8 mouse cellular contexts compared by ENCODE assay signal in genomic region chr17:9759421-9759852, GRCm38 (mm10).
A peak's percentile ranks its signal among the peaks of the same experiment; 100 is the strongest.
DNase-seq lines count a peak whose midpoint lies in the region; ATAC-seq and TF ChIP-seq lines count a peak whose summit lies in the region.

No protein-coding gene starts in this region.

- no peak overlapping the region for H3K4me3 ChIP-seq in left cerebral cortex, adult 2 months
- H3K4me3 ChIP-seq in bone marrow macrophage, adult 2 months (ENCODE audit: insufficient read depth, low read length), result no peak overlapping the region
- H3K4me3 ChIP-seq in midbrain, embryonic 15.5 days, result no peak overlapping the region

- intact Hi-C loops in left cerebral cortex, adult 2 months (cut with DNase I), result loop anchor here (5.0 kb wide), 2 partner anchors 727 to 733 kb away; no protein-coding TSS in a partner anchor

- peak; percentile 10; the same call in 1 of the 2 replicates for ATAC-seq in granulocyte monocyte progenitor cell, adult 5-6 weeks (replicated peaks; ENCODE audit: poor library complexity, severe bottlenecking)
- ATAC-seq in midbrain, embryonic 15.5 days (replicated peaks), result 0 out of 2 replicates have a peak, but pooled peaks have one; percentile 21
- no peak for ATAC-seq in CD4-positive, CD25-positive, alpha-beta regulatory T cell, adult 4 months

- H3K4me1 ChIP-seq in bone marrow macrophage, adult 2 months (ENCODE audit: control insufficient read depth, insufficient read depth, low read length), result peaks cover 5% of the 10 kb centered on the region; the same call in 1 of the 2 replicates
- H3K4me1 ChIP-seq in midbrain, embryonic 15.5 days, result peaks cover 35% of the 10 kb centered on the region

- no peak overlapping the region for H3K9ac ChIP-seq in midbrain, embryonic 15.5 days

- H3K27ac ChIP-seq in left cerebral cortex, adult 2 months, result peak overlapping the region; percentile 69
- no peak overlapping the region for H3K27ac ChIP-seq in bone marrow macrophage, adult 2 months (ENCODE audit: insufficient read depth, low read depth, low read length)
- peak overlapping the region; percentile 54 for H3K27ac ChIP-seq in midbrain, embryonic 15.5 days

- H3K9me3 ChIP-seq in midbrain, embryonic 15.5 days, result no peaks in the 10 kb centered on the region

- peak; percentile 63 for TF ChIP-seq CTCF in left cerebral cortex, adult 2 months (IDR thresholded peaks at IDR 0.05)
- TF ChIP-seq CTCF in bone marrow macrophage, adult 2 months (IDR thresholded peaks at IDR 0.05; ENCODE audit: low read depth, low read length), result peak; percentile 41; the same call in 1 of the 2 replicates

- no peak overlapping the region for H3K4me2 ChIP-seq in midbrain, embryonic 15.5 days

- TF ChIP-seq POLR2A in bone marrow macrophage, adult 2 months (IDR thresholded peaks at IDR 0.05; ENCODE audit: borderline replicate concordance, low read depth, low read length), result no peak

- WGBS in midbrain, embryonic 15.5 days, result 13% methylated on average over 7 of the region's 7 CpGs

- H3K27me3 ChIP-seq in midbrain, embryonic 15.5 days (replicated peaks), result peaks cover 6% of the 10 kb centered on the region; the same call in 1 of the 2 replicates

- DNase-seq in left cerebral cortex, adult 2 months (ENCODE audit: extremely low spot score in 1 of 2, low spot score in 2 of 2), result no peak
- DNase-seq in left cerebral cortex, adult 8-10 months (ENCODE audit: low spot score in 2 of 2), result no peak
- DNase-seq in kidney, adult 18-20 months, result peak; percentile 62
- DNase-seq in spleen, adult 18-20 months, result no peak

- no peaks in the 10 kb centered on the region for H3K36me3 ChIP-seq in midbrain, embryonic 15.5 days (replicated peaks)
